Mouse (Mus musculus) kidney, adult 8-10 months (tissue): ENCODE results near the gene Zfp777.

Experiments used
- DNase-seq, 2 experiments: peaks; one replicate each; pipeline ENCODE4 v3.0.0; 2022

Gene Zfp777

DNA sequence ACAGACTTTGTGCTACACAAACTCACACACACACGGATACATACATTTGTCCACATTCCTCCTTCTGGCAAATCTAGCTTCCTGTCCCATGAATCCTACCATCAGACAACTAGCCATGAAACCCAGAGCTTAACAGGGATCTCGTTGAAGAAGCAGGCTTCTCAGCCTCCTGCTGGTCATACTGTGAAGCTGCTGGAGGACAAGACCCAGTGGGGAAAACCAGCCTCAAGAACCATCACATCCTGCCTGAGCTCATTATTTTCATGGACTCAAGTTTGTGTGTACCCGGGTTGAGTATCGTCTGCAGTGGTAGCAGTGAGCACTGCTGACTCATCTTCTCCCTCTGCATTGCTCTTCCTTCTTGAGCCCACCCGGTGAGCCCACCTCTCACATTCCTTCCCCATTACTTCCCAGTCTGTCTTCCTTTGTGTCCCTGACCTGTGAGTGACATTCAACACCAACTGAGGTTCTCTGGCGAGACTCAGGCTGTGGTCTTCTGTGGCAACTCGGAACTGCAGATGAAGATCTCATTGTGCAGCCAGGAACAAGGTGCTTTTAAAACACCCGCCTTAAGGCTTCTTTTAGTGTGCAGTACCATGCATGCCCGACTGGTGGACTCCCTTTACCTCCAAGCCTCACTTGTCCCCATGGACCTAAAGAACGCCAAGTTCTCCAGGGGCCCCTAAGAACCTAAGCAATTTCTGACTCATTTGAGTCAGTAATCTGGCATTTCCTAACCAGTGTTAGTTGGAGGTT lies 22.6 kb downstream of the Zfp777 start:
- DNase-seq: no peak

DNA sequence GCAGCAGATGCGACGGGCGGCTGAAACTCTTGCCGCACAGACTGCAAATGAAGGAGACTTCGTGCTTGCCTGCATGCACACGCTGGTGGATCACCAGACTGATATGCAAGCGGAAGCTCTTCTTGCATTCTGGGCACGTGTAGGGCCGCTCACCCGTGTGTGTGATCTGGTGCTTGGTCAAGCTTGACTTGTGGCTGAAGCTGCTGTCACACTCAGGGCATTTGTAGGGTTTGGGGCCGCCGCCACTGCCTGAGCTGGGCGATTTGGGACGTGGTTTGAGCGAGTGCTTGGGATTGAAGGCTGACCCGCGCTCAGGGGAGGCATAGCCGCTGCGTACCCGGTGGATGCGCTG lies 23.7 kb downstream of the Zfp777 start:
- DNase-seq: no peak

- no peak for DNase-seq
Measured at GRCm38 (mm10) chr6:48024330-48024993, 24.2 kb downstream of the Zfp777 start.

- DNase-seq: no peak
Measured at GRCm38 (mm10) chr6:48022672-48023071, 26.0 kb downstream of the Zfp777 start.

DNA sequence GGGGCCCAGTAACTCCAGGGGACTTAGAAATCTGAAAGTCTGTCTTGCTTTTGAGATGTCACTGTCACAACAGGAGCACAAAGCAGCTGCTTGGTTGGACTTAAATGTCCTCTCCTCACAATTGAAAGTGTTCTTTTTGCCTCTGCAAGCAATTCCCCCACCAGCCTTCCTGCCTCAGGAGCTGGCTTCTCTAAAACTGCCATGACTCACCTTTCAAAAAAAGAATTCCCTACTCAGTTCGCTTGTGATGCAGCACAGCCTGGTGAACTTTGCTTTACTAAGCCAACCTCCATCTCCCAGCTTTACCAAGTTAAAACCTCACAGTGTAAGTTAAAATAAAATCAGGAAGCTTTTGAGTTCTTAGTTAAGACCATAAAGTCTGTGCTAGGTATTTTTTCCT lies 27.0 kb downstream of the Zfp777 start:
- no peak for DNase-seq

GRCm38 (mm10) chr6:48020006-48020405 lies 28.7 kb downstream of the Zfp777 start:
- no peak for DNase-seq

GRCm38 (mm10) chr6:48016841-48017240 lies 31.9 kb downstream of the Zfp777 start:
- no peak for DNase-seq

- DNase-seq: peak; percentile 40 to 52
Measured at GRCm38 (mm10) chr6:48016090-48016521, 32.6 kb downstream of the Zfp777 start.

DNA sequence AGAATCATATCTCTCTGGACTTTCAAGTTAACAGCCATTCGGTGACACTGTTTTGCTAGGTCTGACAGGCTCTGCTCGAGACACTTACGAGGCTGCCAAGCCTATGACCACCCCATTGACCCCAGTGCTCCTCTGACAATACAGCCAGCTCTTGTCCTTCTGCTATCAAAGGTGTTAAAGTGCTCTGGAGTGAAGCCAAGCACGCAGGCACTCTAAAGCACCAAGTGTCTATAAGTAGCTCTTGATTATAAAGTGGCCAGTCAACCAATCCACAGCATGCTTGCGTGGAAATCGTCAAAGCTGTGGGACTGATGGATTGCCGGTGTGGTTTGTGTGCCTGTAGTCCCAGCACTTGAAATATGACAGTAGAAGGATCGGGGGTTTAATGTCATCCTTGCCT lies 38.0 kb downstream of the Zfp777 start:
- DNase-seq: no peak

DNA sequence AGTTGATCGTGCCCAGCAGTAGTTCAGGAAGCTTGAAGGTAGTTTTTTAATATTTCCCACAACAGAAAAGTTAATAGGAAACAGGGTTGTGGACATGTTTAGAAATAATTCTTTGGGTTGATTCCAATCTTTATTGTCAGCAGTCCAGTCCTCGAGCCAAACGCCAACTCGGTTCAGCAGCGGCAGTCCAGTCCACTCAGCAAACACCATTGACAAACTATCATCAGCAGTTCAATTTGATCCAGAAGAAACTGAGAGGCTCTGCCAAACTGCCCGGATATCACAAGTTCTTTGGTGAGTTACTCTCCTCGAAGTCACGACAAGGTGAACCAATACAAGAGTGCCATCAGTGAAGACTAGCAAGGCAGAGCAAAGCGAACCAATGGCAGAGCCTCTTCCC lies 53.0 kb downstream of the Zfp777 start:
- no peak for DNase-seq

GRCm38 (mm10) chr6:47983936-47984335 lies 64.8 kb downstream of the Zfp777 start:
- no peak for DNase-seq

DNA sequence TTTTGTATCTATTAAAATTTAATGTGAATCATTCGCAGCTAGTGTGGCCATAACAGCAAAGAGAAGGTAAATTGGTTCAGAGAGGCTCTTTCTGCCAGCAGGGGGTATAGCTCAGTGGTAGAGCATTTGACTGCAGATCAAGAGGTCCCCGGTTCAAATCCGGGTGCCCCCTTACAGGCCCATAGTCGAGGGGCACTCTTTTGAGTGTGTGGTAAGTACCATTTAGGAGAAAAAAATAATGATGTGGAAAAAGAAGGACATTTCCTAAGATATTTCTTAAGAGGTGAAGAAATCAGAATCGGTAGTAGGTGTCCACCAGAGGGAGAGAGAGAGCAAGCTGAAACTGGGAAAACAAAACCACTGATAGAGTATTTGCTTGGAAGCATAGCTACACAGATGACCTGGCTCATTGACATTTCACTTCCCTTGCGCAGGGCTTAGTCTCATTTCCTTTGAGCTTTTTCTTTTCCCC lies 69.8 kb downstream of the Zfp777 start:
- DNase-seq: peak; percentile 86 to 91

GRCm38 (mm10) chr6:47974599-47974998 lies 74.1 kb downstream of the Zfp777 start:
- DNase-seq: no peak
